Mouse (Mus musculus) erythroblast, adult 5-6 weeks (primary cell): ENCODE results near the gene Wnt8b. TPM values are rescaled to one million over a fixed set of nuclear protein-coding genes. Genes with fewer than 3 reads are reported as not detected.

Experiments used
- ATAC-seq: replicated peaks from 2 replicates; pipeline ENCODE4 v1.8.0; 2016; ENCODE audit warnings: moderate number of reproducible peaks, mild to moderate bottlenecking, moderate TSS enrichment, inconsistent platforms; ENCODE audit not compliant: poor library complexity, low FRiP score, severe bottlenecking
- total RNA-seq, 2 experiments: library from RNA; stranded (forward) in 1 of 2; stranded (reverse) in 1 of 2; fragments of 150-400 nt in 1 of 2; fragments of 200-764, 138-1000 nt in 1 of 2; gene quantifications; 2 replicates each; pipeline versions ENCODE4 v1.2.3 to v1.2.4; 2015 to 2017; ENCODE audit warnings: low replicate concordance in 2 of 2

Wnt8b gene
- total RNA-seq, 2 experiments from 2014 or later = not detected

DNA sequence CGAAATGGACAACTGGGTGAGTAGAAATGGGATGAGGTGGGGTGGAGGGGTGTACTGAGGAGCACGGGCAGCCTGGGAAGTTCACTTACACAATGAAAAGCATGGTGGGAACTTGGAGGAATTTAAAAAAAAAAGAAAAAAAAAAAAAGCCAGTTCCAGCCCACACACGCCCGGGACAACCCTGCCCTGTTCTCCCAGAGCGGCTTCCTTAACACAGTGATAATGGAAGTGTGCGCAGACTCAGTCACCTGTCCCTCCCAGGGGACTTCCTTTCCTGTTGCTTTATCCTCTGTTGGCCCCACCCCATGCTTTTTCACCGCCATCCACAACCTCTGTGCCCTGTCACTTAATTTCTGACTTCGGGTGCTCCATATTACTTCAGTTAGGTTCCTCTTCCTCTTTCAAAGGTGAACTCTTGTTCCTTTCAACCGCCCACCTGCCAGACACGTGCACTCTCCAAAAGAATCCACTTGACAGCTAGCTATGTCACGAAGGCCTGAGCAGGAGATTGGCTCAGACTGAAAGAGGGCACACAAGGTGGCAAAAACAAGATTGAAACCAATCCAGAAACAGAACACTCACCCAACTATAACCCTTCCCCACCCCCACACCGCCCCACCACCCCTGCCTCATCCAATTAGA is 17.4 kb downstream of the Wnt8b start:
- ATAC-seq = no peak

DNA sequence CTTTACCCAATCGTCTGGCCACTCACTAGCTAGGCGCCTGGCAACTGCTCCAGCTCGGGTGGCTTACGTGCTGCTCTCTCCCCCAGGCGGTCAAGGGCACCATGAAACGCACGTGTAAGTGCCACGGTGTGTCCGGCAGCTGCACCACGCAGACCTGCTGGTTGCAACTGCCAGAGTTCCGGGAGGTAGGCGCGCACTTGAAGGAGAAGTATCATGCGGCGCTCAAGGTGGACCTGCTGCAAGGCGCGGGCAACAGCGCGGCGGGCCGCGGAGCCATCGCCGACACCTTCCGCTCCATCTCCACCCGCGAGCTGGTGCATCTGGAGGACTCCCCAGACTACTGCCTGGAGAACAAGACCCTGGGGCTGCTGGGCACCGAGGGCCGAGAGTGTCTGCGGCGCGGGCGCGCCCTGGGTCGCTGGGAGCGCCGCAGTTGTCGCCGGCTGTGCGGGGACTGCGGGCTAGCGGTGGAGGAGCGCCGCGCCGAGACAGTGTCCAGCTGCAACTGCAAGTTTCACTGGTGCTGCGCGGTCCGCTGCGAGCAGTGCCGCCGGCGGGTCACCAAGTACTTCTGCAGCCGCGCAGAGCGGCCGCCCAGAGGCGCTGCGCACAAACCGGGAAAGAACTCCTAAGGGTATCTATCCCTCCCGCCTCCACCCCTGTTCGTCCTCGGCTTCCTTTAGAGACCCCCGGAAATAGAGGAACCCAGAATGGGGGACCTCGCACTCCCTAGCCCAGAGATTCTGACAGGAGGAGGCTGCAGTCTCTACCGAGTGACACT is 18.4 kb downstream of the Wnt8b start:
- no peak for ATAC-seq

DNA sequence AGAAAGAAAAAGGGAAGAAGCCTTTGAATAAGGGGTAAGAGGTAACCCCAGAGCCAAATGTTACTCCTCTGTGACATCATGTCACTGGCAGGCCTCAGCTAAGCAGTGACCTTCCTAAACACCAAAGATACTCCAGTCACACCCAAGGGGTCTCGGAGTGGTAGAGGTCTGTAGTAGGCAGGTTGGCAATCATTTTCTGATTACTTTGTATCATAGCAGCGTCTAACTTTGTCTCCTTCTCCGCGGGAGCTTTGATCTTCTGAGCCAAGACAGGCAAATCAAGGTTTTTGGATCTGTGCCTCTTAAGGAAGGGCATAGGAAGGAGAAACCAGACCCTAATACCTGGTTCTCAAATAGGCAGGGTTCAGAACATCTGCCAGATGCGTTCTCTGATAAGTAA is 19.3 kb downstream of the Wnt8b start:
- no peak for ATAC-seq

DNA sequence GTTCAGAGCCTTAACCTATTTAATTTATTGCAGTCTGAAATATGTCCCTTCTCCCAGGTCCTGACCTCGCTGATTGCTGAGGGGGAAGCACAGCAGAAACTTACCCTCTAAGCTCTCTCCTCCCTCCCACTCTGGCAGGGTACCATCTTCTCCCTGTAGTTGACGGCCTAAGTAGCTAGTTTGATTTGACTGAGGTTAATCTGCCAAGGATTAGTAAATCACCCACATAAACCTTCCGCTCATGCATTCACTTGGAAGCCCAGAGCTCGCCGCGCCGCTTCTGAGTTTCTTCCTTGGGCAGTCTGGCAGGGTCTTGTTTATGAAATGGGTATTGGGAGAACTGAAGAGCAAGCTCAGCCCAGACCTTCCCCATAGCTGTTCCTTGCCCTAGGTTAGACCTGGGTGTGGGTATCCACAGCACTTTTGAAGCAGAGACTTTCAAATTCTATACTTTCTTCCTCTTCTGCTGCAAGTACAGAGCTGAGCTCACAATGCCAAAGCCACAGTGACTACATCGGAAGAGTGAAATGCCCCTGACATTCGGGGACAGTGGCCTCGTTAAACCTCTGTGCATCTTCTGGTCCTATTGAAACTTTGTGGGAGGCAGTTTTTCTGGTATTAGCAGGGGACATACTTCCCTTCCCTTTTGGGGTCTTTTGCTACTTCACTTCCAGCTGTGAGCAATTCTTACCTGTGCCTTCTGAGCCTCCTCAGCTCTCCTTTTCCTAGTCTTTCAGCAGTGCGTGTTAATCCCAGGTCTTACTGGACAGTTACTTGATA is 20.0 kb downstream of the Wnt8b start:
- ATAC-seq = no peak

DNA sequence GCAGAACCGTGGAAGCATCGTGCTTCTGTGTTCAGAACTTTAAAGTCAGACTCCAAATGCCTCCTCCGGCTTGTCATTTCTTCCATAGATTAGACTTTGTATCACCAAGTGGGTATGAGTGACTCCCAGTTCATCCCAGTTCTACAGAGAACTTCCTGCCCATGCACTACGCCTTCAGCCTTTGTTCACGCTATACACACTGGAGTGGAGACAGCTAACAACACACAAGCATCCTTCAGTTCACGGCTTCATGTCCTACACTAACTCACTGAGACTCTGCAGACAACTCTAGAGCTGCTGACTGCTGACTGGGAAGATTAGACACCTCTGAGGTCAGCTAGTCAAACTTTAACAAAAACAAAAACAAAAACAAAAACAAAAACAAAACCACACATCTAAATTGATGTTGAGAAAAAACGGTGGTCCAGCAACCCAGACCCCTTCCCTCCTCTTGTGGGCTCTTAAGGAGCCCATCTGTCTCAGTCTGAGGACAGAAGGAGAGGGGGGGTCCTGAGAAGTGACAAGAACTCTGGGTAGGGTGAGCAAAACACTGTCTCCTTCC is 20.7 kb downstream of the Wnt8b start:
- ATAC-seq = no peak

DNA sequence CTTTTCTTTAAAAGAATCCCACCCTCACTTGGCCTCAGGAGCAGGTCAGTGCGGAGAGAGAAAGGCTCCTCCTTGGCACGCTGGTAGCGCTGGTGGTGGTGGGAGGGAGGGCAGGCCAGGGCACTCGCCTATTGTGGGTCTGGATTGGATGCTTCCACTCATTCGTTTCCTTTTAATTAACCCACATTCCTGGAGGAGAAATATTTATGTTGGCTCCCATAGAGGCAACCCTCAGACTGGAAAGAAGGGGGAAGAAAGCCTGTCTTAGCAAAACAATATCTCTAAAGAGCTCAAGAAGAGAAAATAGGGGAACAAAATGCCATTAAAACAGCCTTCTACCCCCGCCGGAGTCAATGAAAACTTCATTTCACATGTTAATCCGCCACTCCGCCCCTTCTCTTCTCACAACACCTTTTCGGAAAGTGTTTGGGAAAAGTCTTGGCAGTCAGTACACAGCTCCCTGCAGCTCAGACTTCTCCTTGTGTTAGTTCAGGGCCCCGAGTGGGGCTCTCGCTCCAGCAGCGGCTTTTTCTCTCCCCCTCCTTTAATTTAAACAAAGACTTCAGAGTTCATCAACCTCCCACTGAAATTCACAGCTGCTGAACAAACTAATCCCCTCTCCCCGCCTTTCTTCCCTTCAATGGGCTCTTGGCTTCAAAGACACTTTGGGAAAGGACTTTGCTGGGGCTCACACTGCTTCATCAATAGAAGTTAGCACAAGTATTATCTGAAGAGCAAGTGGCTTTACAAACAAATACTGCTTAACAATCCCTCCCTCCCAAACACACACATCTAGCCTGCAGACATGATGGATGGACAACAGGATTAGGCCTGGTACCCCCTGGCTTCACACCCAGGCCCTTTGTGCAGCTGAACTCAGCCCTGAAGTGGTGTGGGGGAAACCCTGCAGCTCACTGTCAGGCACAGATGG is 21.5 kb downstream of the Wnt8b start:
- no peak for ATAC-seq

DNA sequence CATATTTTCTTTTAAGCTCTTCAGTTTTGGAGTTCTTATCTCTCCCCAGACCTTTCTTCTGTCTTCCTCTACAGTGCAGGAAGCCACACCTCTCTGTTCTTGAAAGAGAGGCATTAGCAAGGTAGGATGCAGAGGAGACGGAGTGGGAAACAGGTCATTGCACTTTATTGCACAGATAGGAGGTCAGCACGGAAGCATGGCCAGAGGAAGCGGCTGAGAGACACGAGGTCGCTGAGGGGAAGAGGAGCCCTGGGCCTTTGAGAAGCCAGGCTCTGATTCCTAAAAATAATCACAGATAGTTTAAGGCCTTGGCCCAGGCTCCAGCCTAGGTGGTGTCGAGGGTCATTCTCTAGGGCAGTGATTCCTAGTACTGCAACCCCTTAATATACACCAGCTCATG is 22.5 kb downstream of the Wnt8b start:
- ATAC-seq = no peak

DNA sequence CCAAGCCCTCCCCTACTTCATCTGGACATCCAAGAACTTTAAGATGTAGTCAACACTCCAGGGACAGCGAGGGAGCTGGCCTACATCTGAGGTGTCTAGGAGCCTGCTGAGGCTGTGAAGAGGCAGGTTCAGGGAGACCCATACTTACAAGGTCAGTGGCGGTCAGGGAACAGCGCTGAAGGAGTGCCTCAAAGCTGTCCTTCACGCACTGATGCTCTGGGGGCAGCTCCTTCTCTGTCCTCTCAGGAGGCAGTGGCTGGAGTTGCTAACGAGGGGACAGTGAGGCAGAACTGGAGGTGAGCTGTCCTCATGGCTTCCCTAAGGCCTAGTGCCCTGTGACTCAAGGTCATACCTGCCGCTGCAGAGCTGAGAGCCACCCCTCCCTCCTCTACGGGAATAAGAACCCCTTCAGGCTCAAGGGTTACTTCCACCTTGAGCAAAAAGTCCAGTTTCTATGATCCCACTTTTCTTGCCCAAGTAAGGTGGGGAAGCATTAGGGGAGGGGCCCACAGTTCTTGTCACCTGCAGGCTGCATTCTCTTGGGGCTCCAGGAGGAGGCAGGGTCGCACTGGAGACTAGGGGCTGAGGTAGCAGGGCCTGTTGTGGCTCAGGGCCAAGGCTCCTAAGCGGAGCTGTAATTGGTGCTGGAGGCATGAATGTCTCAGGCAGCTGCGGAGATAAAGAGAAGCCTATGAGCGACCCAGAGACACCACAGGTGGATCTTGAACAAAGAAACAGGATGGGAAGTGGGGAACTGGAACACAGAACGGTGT is 24.9 kb downstream of the Wnt8b start:
- no peak for ATAC-seq

DNA sequence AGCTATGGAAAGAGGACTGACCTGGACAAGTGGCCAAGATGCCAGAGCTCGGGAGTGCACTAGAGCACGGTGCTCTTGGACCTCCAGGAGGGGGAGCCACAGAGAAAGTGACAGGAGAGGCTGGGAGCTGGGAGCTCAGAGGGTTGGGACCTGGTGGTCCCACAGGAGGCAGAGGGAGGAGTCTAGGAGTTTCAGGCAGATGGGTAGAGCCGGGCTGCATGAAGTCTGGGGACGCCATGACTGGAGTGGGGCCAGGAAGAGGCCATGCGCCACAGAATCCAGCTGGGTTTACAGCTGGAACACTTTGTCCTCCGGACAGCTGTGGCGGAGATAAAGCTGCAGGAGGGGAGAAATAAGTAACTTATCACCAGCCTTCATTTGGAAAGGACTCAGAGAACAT is 25.9 kb downstream of the Wnt8b start:
- ATAC-seq = no peak

DNA sequence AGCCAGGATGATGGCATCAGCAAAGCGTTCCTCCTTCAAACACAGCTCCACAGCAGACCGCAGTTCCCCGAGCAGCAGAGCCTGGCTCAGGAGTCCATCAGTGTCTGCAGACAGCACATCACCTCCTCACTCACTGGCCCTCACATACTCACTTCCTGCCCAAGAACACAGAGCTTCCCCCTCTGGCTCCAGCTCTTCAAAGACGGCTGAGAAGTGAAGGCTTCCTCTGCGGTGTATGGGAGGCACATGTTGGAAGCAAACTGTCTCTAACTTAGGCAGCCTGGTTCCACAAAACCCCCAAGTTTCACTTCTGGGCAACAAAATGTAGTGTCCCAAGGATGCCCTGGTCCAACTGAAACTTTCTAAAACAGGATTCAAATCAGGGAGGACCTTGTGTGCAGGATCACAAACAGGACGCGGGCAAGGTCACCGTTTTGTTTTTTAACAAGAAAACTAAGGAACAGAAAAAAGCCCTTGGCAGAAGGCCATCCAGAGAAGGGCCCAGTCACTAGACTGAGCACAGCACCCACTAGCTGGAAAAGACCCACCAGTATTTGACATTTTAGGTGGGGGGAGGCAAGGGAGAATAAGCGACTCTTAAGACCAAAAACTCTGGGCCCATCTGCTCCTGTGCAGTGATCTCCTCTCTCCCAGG is 32.4 kb downstream of the Wnt8b start:
- ATAC-seq = no peak

DNA sequence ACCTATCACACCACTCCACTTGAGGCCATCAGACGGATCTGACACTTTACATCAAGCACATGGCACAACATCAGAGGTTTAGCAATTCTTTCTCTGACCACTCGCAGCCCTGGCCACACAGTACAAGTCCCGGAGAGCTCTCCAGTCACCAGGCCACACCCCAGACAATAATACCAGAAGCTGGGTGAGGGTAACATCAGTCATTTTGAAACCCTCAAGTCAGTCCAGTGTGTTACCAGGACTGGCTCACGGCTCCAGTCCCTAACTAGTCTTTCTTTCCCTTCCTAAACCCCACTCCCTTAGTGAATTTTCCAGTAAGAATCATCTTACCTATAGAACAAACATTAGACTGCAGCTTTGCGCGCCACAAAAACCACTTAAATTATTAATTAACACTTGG is 36.7 kb downstream of the Wnt8b start:
- ATAC-seq = no peak

DNA sequence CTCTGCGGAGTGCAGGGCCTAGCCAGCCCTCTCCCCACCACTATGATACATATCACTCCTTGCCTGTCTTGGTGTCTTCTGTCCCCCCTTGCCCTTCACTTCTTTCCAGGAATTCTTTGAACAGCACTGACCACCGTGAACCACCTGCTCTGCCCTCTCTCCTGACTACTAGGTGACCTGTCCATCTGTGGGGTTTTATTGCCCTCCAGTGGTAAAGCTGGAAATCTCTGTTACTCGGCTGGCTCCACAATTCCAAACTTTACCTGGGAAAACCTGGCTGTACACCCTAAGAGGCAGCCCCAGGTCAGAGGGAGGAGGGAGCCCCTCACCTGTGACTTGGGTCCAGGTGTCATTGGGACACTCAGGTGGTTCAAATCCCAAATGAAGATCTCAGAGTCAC is 42.1 kb downstream of the Wnt8b start:
- no peak for ATAC-seq

DNA sequence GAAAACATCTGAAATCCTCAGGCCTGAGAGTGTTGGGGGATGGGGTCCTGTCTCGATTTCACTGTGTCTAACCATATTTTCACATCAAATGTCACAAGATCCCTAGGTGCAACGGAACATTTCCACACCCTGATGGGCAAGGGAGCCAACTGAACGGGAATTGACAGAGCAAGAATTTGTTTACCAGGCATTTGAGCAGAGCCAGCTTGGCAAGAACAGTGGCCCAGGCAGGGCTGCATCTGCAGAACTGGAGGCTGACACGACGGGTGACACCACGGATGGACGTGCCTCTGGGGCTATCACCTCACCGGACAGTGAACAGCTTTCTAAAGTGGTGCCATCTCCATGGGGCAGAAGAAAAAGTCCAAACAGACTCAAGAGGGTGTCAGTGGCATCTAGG is 44.1 kb downstream of the Wnt8b start:
- ATAC-seq = no peak

DNA sequence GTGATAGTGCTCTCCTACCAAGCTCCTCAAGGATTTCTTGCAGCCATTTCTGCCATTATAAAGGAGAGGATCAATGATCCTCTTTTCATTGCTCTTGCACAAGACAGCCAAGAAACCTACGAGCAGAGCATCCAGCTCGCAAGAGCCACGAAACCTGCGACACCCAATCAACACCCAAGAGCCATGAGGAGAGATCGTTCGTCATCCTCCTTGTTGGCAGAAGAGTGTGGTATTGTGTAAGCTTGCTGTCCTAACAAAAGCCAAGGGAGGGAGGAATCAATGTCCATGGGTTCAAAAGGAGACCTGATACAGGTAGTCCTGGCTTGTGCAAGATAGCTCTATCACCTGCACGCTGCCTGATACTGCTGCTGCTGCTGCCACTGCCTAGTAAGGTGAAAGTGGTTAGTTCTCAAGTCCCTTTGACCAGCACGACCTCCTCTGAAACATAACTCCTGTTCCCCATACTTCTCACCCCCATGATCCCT is 49.5 kb downstream of the Wnt8b start:
- no peak for ATAC-seq

DNA sequence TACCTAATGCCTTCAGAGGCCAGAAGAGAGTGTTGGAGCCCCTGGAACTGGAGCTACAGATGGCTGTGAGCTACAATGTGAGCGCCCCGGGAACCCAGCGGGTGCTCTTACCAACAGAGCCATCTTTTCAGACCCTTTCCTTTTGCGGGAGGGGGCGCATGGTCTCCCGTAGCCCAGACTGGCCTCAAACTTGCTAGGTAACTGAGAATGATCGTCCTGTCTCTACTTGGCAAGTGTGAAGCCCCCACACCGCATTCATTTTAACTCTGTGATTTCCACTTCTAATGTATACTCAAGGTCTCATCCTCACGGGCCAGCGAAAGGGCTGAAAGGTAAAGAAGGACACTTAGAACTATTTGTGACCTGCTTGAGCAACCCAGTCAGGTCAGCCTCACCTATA is 51.1 kb downstream of the Wnt8b start:
- no peak for ATAC-seq

DNA sequence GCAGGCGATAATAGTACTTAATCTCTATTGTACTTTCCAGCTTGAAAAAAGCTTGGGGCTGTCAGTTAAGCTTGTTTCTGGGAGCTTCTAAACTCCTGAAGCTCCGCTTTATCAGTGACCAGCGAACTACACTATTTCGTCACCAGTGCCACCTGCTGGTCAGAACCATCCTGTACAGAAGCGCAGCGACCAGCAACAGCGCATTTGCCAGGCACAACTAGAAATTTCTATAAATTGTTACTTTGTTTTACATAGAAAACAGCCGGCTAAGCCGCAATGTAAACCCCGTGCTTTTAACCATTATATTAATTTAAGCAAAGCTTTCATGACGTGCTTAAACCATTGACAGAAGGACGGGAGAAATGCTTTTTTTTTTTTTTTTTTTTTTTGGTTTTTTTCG is 51.5 kb downstream of the Wnt8b start:
- peak; percentile 88 for ATAC-seq

DNA sequence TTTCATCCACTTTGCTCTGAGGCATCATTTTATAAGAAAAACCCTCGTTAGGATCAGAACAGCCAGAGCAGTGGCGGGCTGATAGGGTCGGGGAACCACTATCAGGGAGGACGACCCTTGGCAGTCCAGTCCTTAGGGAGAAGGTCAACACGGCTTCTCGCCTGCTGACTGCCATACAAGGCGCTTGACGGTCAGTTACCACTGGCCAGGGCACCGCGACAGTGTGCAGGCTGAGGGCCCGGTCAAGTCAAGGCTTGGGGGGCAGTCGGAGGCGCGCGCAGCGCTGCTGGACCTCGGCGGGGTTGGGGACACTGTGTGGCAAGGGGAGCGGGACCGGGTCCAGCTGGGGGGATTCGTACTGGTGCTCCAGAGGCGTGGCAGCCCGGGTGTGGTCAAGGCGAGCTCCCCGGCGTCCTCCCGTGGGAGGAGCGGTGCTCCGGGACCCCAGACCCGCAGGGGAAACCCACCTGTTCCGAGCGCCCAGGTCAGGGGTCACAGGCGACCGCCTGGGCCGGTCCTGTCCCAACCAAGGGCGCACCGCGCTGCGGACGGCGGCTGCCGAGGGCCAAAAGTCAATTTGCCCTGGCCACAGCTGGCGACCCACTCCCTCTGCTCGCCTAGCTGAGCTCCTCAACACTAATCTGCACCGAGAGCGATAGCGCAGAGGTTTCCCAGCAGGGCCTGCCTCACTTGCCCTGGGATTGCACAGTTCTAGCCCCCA is 52.2 kb downstream of the Wnt8b start, which contains the start of gene Sec31b:
Gene Sec31b, minus strand, starts transcription at position 544 of the 721 bp plus-strand sequence.
- no peak for ATAC-seq
